Mouse (Mus musculus): ENCODE measurements around the gene Plppr2. TPM values are rescaled to one million over a fixed set of nuclear protein-coding genes. Genes with fewer than 3 reads are reported as not detected.
A peak's percentile ranks its signal among the peaks of the same experiment; 100 is the strongest.

Gene Plppr2
- total and polyA plus RNA-seq, 2 experiments from 2014 or later = 95.2 to 147 TPM

GRCm38 (mm10) chr9:21916851-21917492 is 19.9 kb upstream of the Plppr2 start:
- Histone ChIP-seq H3K27me3 (ENCODE audit: insufficient read depth, low read length) (no peaks in the 10 kb centered on the region), H3K27ac (peak overlapping the region; percentile 73; the same call in 1 of the 2 replicates), H3K4me3 (ENCODE audit: low read length) (peak overlapping the region; percentile 65), H3K9ac (replicated peaks; ENCODE audit: low read length) (peak overlapping the region; percentile 64; the same call in 1 of the 2 replicates), H3K4me2 (ENCODE audit: low read depth, low read length) (peak overlapping the region; percentile 85), H3K36me3 (ENCODE audit: insufficient read depth, low read length) (no peaks in the 10 kb centered on the region), H3K4me1 (ENCODE audit: insufficient read depth, low read length) (no peaks in the 10 kb centered on the region), H3K9me3 (ENCODE audit: low read length) (no peaks in the 10 kb centered on the region)
- no peak for ATAC-seq
- 67% methylated on average over 3 of the region's 3 CpGs for WGBS
- no peak for TF ChIP-seq CTCF (IDR thresholded peaks at IDR 0.05; ENCODE audit: low read depth)
- no peak for DNase-seq (ENCODE audit: low spot score)

GRCm38 (mm10) chr9:21917493-21918034 is 19.3 kb upstream of the Plppr2 start:
- 1% methylated on average over 33 of the region's 35 CpGs for WGBS
- ATAC-seq = no peak; the same call in 1 of the 2 replicates
- Histone ChIP-seq H3K4me1 (ENCODE audit: insufficient read depth, low read length) (no peaks in the 10 kb centered on the region), H3K27ac (peak overlapping the region; percentile 73), H3K27me3 (ENCODE audit: insufficient read depth, low read length) (no peaks in the 10 kb centered on the region), H3K9me3 (ENCODE audit: low read length) (no peaks in the 10 kb centered on the region), H3K4me2 (ENCODE audit: low read depth, low read length) (peak overlapping the region; percentile 85), H3K9ac (replicated peaks; ENCODE audit: low read length) (peak overlapping the region; percentile 64), H3K4me3 (ENCODE audit: low read length) (peak overlapping the region; percentile 65), H3K36me3 (ENCODE audit: insufficient read depth, low read length) (no peaks in the 10 kb centered on the region)
- peak; percentile 48 for DNase-seq (ENCODE audit: low spot score)
- TF ChIP-seq CTCF (IDR thresholded peaks at IDR 0.05; ENCODE audit: low read depth) = no peak

DNA sequence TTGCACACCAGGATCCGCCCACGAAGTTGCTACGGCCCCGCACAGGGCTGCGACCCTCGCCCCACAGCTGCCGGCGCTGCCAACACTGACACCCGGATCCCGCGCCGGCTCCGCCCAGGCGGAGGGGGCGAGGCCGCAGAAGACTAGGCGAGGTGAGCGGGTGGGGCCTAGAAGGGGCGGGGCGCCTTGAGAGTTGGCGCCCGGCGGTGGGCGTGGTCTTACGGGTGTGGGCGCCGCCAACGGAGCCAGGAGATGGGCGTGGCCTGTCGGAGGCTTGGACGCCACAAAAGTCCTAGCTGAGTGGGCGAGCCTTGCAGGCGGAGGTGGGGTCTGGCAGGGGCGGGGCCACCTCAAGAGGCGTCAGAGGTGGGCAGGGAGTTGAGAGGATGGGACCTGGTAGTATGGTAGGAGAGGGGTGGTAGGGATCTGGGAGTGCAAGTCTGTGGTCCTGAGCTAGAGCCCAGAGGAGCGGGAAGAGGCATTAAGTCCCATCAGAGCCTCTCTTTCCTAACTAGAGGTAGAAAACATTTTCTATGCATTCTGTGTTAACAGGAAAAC is 18.7 kb upstream of the Plppr2 start, which contains the start of gene Rab3d:
Gene Rab3d (minus strand): TSS at position 158 of the 558 bp plus-strand sequence.
- 0% methylated on average over 36 of the region's 36 CpGs for WGBS
- Histone ChIP-seq H3K4me3 (ENCODE audit: low read length) (peak within 1 kb of the TSS; percentile 65), H3K9ac (replicated peaks; ENCODE audit: low read length) (peak within 1 kb of the TSS; percentile 64), H3K27ac (peak within 1 kb of the TSS; percentile 73), H3K9me3 (ENCODE audit: low read length) (no peaks in the 10 kb centered on the region), H3K27me3 (ENCODE audit: insufficient read depth, low read length) (no peaks in the 10 kb centered on the region), H3K4me2 (ENCODE audit: low read depth, low read length) (peak within 1 kb of the TSS; percentile 85), H3K4me1 (ENCODE audit: insufficient read depth, low read length) (no peaks in the 10 kb centered on the region), H3K36me3 (ENCODE audit: insufficient read depth, low read length) (no peaks in the 10 kb centered on the region)
- TF ChIP-seq CTCF (IDR thresholded peaks at IDR 0.05; ENCODE audit: low read depth) = no peak
- DNase-seq (ENCODE audit: low spot score) (peak; percentile 97), ATAC-seq (peak; percentile 94)

GRCm38 (mm10) chr9:21918692-21919384 is 18.0 kb upstream of the Plppr2 start:
- H3K27me3 ChIP-seq (ENCODE audit: insufficient read depth, low read length) = no peaks in the 10 kb centered on the region
- DNase-seq (ENCODE audit: low spot score) (no peak), ATAC-seq (no peak)
- H3K36me3 ChIP-seq (ENCODE audit: insufficient read depth, low read length) = no peaks in the 10 kb centered on the region
- no peak for TF ChIP-seq CTCF (IDR thresholded peaks at IDR 0.05; ENCODE audit: low read depth)
- 26% methylated on average over 5 of the region's 5 CpGs for WGBS
- H3K9me3 ChIP-seq (ENCODE audit: low read length) = no peaks in the 10 kb centered on the region
- no peak overlapping the region for H3K9ac ChIP-seq (replicated peaks; ENCODE audit: low read length)
- no peaks in the 10 kb centered on the region for H3K4me1 ChIP-seq (ENCODE audit: insufficient read depth, low read length)
- peak overlapping the region; percentile 65 for H3K4me3 ChIP-seq (ENCODE audit: low read length)
- H3K4me2 ChIP-seq (ENCODE audit: low read depth, low read length) = peak overlapping the region; percentile 85; the same call in 1 of the 2 replicates
- H3K27ac ChIP-seq = no peak overlapping the region

DNA sequence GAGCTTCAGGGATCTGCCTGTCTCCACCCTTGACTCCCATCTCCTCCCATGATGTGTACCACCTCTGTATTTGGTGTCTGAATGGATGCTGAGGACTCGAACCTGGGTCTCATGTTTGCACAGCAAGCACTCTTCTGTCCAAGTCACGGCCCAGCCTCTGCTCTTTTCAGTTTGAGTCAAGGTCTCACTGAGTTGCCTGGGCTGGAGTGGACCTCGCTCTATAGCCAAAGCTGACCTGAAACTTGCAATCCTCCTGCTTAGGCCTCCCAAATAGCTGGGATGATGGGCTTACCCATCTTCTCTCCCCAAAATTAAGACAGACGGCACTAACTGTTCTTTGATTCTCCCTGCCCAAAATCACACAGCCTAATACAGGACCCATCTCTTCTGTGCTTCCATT is 13.8 kb upstream of the Plppr2 start:
- ATAC-seq (no peak), DNase-seq (ENCODE audit: low spot score) (no peak)
- Histone ChIP-seq H3K9me3 (ENCODE audit: low read length) (no peaks in the 10 kb centered on the region), H3K27ac (no peak overlapping the region), H3K9ac (replicated peaks; ENCODE audit: low read length) (no peak overlapping the region), H3K27me3 (ENCODE audit: insufficient read depth, low read length) (no peaks in the 10 kb centered on the region), H3K4me3 (ENCODE audit: low read length) (no peak overlapping the region), H3K36me3 (ENCODE audit: insufficient read depth, low read length) (no peaks in the 10 kb centered on the region), H3K4me2 (ENCODE audit: low read depth, low read length) (no peak overlapping the region), H3K4me1 (ENCODE audit: insufficient read depth, low read length) (peaks cover 6% of the 10 kb centered on the region)
- WGBS = 88% methylated on average over 4 of the region's 4 CpGs
- TF ChIP-seq CTCF (IDR thresholded peaks at IDR 0.05; ENCODE audit: low read depth) = no peak

DNA sequence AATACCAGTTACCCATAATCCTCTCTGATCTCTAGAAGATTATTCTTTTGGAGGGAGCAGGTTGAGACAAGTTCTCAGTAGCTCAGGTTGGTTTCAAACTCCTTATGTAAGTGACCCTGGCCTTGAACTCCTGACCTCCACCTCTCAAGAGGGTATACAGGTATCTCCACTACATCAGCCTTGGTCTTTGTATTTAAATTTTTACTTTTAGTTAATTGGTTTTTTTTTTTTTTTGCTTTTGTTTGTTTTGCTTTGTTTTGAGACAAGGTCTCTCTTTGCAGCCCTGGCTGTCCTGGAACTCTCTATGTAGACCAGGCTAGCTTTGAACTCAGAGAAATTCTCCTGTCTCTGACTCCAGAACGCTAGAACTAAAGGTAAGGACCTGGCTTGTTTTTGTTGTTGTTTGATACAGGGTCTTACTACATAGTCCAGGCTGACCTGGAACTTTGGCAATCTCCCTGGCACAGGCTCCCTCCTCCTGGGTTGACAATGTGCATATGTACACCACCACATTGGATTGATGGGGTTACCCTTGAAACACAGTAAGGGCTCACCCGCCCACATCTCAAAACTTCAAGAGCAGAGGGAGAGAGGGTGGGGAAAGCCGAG is 13.2 kb upstream of the Plppr2 start:
- H3K4me2 ChIP-seq (ENCODE audit: low read depth, low read length) = no peak overlapping the region
- H3K9ac ChIP-seq (replicated peaks; ENCODE audit: low read length) = no peak overlapping the region
- H3K36me3 ChIP-seq (ENCODE audit: insufficient read depth, low read length) = no peaks in the 10 kb centered on the region
- H3K4me1 ChIP-seq (ENCODE audit: insufficient read depth, low read length) = peaks cover 6% of the 10 kb centered on the region
- H3K27me3 ChIP-seq (ENCODE audit: insufficient read depth, low read length) = no peaks in the 10 kb centered on the region
- no peak for DNase-seq (ENCODE audit: low spot score)
- no peak overlapping the region for H3K27ac ChIP-seq
- H3K9me3 ChIP-seq (ENCODE audit: low read length) = no peaks in the 10 kb centered on the region
- no peak for ATAC-seq
- WGBS = 69% methylated on average over 3 of the region's 3 CpGs
- H3K4me3 ChIP-seq (ENCODE audit: low read length) = no peak overlapping the region
- no peak for TF ChIP-seq CTCF (IDR thresholded peaks at IDR 0.05; ENCODE audit: low read depth)

Data from hindbrain, postnatal 0 days (tissue).